Mouse (Mus musculus) hindlimb bud, embryonic 11.5 days (tissue): ENCODE measurements around the gene Srrm4.

ENCODE experiments used
- DNase-seq: peaks from one replicate; pipeline ENCODE4 v3.0.0-alpha.2; 2012; ENCODE audit warnings: low read depth, low spot score; ENCODE audit errors: extremely low spot score

The Srrm4 gene

GRCm38 (mm10) chr5:116492726-116493125 lies 98.9 kb downstream of the Srrm4 start:
- DNase-seq: no peak

DNA sequence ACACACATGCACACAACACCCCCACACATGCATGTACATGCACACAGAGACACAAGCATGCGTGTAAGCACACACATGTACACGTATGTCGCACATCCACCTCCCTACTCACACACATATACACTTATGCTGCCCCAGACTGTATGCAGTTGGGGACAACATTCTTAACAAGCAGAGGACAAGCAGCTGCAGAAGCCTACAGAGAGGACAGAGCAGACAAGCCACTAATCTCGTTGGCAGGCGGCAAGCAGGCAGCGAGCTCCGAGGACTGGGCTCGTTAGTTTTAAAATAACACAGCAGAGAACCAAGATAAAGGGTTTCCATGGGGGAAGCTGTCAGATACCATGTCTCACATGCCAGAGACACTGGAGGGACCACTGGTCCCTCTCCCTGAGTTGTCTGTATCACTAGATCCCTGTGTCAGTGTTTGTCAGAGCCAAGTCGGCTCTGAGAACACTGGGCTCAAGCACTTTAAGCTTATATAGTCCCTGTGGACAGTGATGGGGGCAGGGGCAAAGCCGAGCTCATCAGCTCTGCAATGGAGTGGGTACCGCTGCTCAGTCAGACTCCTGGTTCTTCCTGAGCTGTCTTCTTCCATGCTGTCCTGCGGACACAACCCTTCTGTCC lies 99.7 kb downstream of the Srrm4 start:
- no peak for DNase-seq

DNA sequence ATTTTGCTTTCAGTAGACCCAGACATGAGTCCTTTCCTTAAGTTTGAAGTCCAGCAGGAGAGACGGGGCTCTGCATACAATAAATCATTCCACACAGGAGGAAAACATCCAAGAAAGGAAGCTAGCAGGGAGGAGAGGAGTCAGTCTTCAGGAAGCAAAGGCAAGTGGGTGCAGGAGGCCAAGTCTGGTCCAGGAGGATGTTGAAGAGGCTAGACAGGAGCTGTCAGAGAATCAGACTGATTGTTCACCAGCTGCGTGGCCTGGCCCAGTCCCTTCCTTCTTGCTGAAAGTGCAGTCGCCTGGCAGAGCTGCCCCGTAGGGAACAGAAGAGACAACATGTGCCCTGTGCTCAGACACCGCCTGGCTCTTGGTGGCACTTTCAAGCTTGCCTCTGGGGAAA lies 100.8 kb downstream of the Srrm4 start:
- no peak for DNase-seq

GRCm38 (mm10) chr5:116489621-116490020 lies 102.0 kb downstream of the Srrm4 start:
- DNase-seq: no peak

DNA sequence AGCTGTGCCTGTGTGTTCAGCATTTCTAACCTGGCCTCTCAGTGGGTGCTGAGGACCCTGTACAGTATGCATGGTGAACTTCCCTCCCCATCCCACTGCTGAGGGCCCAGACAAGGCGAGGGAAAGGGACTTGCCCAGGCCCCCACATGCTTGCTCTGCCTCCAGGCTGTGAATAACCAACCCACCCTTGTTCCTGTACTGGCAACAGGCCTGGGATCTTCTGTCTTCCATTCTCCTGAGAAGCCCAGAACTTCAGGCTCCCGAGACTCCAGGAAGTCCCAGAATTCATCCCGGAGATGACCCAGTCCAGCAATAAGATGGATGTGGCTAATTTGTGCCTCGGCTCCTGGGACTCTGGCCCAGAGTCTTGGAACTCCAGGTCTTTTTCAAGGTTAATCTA lies 105.5 kb downstream of the Srrm4 start:
- DNase-seq: no peak

DNA sequence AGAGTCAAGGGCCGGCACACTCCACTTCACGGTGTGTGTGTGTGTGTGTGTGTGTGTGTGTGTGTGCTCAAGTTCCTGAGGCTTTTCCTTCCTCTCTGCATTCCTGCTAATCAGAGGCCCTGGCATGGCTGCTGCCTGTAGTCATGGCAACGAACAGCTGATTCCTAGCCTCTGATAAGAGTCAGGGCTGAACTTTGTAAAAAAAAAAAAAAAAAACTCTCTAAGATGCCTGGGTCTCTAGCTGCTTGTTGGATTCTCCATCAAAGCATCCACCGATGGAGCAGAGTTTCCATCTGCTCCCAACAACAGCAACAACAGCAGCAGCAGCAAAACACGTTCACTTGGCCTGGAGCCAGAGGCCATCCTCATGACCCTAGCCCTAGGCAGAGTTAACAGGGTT lies 106.5 kb downstream of the Srrm4 start:
- no peak for DNase-seq

DNA sequence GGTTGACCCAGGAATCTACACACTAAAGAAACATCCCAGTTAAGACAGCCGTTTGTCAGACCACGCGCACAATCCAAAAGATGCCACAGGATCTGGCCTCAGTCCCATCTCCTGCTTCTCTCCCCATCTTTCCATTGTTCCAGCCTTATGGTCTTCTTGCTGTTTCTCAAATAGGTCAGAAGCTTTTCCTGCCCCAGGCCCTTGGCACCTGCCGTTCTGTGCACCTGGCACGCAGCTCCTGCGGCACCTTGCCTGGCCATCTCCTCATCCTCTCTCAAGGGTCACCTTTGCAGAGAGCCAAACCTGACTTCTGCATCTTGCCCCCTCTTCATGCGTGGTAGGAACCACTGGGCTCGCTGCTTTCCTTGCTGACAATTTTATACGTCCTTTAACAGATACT lies 107.4 kb downstream of the Srrm4 start:
- DNase-seq: no peak

- no peak for DNase-seq
Observed at GRCm38 (mm10) chr5:116478607-116479371, 112.8 kb downstream of the Srrm4 start.

DNA sequence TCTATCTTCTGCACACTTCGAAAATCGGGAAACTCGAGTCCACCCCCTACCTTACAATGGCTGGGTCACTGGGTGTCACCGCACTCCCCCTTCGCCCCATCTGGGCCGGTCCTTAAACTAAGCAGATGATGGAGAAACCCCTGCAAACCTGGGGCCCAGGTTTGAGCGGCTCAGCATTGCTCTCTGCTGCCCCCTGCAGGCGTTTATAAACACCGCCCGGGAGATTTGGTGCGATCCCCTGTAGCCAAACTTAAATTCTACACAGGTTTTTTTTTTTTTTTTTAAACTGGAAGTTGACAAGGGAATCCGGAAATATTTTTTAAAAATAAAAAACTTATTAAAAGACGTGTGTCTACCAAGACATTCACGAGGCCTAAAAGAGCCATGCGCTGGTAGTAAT lies 115.6 kb downstream of the Srrm4 start:
- DNase-seq: no peak

GRCm38 (mm10) chr5:116461354-116462042 lies 130.1 kb downstream of the Srrm4 start:
- DNase-seq: no peak

DNA sequence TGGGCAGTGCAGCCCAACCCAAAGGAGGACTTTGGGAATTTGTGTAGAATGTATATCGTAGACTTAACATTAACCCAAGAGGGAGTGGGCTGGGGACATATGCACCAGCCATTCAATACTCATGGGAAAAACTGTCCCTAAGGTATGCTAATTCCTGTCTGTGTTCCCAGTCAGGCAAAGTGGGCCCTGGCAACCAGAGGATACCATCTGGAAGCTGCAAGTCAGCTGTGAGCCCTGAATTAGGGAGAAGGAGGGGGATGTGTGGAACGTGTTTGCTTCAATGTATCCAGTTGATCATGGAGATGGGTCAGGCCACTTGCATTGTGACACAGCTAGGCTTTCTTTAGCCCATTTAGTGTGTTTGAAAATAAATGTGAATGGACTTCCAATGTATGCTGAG lies 131.6 kb downstream of the Srrm4 start:
- DNase-seq: no peak

DNA sequence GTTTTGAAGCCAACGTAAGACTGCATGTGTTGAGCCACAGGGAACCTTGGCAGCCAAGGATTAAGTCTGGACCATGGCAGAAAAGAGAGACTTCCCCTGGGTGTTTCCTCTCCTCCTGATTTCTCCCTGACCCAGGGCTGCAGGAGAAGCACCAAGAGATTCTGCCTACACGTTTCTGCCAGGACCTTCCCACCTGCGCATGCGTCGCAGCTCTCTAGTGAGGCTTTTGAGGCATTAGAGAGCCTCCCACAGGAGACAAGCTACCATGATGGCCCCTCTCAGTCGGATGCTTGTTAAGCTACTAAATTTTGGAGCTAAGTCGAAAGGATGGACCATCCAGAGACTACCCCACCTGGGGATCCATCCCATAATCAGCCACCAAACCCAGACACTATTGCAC lies 133.8 kb downstream of the Srrm4 start:
- DNase-seq: no peak

GRCm38 (mm10) chr5:116456796-116457515 lies 134.7 kb downstream of the Srrm4 start:
- DNase-seq: no peak

DNA sequence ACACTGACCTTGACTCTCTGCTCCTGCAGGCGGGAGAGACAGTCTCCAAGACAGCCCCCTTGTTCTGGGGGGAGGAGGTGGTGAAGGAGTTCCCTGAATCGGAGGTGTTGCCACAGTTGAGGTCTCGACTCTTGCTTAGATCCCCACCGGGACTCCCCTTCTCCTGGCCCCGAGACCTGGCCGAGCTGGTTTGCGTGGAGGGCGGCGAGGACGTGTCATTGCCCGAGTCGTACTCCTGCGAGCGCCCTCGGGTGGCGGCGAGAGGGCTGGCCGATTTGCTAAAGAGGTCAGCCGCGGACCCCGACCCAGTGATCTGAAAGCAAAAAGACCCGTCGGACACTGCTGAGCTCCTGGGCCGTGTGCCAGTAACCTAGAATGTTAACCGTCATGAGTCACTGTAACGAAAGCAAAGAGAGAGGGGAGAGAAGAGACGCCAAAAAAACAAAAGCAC lies 138.2 kb downstream of the Srrm4 start:
- DNase-seq: no peak

DNA sequence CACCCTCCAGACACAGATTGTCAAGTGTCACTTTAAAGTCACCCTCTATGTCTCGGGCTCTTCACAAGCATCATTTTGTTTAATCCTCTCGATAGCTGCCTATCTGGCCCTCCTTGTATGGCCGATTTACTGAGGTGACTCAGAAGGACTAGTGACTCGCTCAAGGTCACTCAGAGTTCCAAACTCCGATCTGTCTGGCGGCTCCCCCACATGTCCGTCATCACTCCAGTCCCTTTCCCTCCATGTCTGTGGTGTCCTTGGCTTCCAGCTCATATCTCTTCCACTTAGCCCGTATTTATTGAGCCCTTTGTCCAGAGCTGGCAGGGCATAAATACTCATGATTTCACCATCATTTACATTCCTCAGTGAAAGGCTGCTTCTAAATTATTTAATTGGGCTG lies 140.7 kb downstream of the Srrm4 start:
- no peak for DNase-seq

GRCm38 (mm10) chr5:116449522-116450225 lies 141.9 kb downstream of the Srrm4 start:
- DNase-seq: no peak

GRCm38 (mm10) chr5:116448409-116449191 lies 143.0 kb downstream of the Srrm4 start:
- DNase-seq: no peak

DNA sequence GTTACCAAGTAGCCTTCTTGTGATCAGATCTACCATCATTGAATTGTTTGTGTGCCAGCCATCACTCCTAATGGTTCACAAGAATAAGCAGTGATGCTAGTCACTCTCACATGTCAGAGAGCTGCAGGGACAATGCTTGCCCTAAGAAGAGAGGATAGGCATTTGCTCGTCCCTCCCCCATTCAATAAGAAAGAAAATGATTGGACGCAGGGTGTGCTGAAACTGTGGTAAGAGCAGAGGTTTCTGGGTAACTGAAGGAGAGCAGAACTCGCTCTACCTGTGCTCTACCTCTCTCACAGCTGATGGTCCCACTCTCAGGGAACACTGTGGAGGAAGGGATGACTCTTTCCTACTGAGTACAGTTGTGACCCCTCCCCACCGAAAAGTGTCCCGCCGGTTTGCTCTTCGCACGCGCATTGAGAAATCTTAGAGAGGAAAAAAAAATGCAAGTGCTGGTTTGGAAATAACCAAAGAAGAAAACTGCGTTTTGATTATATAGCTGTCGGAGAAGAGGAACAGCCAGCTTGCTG lies 143.7 kb downstream of the Srrm4 start:
- DNase-seq: no peak

- no peak for DNase-seq
Observed at GRCm38 (mm10) chr5:116446552-116446951, 145.1 kb downstream of the Srrm4 start.
